Mouse (Mus musculus) C2C12 (cell line): ENCODE measurements around the gene Stpg1. TPM values are rescaled to one million over a fixed set of nuclear protein-coding genes. Genes with fewer than 3 reads are reported as not detected.

Experiments used
- H3K27me3 ChIP-seq: one replicate; pipeline ENCODE4 v1.6.1; 2011; ENCODE audit not compliant: control insufficient read depth, insufficient read depth, insufficient read length
- H3K36me3 ChIP-seq: one replicate; pipeline ENCODE4 v1.6.1; 2011; ENCODE audit not compliant: control insufficient read depth, insufficient read depth
- H3K4me3 ChIP-seq: one replicate; pipeline ENCODE4 v1.5.1; 2011; ENCODE audit warnings: mild to moderate bottlenecking, control low read depth; ENCODE audit not compliant: poor library complexity, insufficient read depth, severe bottlenecking
- H3K79me2 ChIP-seq: one replicate; pipeline ENCODE4 v1.6.1; 2011; ENCODE audit not compliant: control insufficient read depth, insufficient read depth
- H3K79me3 ChIP-seq: one replicate; pipeline ENCODE4 v1.6.1; 2011; ENCODE audit warnings: low read depth, control low read depth
- H3ac ChIP-seq: one replicate; pipeline ENCODE3; 2011; ENCODE audit warnings: low read depth; ENCODE audit not compliant: control insufficient read depth, insufficient read length
- CEBPB ChIP-seq: IDR thresholded peaks from one replicate; pipeline ENCODE4 v1.6.1; 2011; ENCODE audit warnings: low read depth, mild to moderate bottlenecking, control low read depth, moderate library complexity
- CTCF ChIP-seq: IDR thresholded peaks from one replicate; pipeline ENCODE4 v1.5.1; 2011; ENCODE audit not compliant: control insufficient read depth, insufficient read depth, insufficient read length
- FOSL1 ChIP-seq: IDR thresholded peaks from one replicate; pipeline ENCODE4 v1.8.0; 2011; ENCODE audit warnings: mild to moderate bottlenecking, low read length; ENCODE audit not compliant: poor library complexity, insufficient read depth, severe bottlenecking
- MAX ChIP-seq: IDR thresholded peaks from one replicate; pipeline ENCODE4 v1.6.1; 2011; ENCODE audit warnings: mild to moderate bottlenecking, control low read depth
- MYOD1 ChIP-seq: IDR thresholded peaks from one replicate; pipeline ENCODE4 v1.6.1; 2011; ENCODE audit warnings: low read depth; ENCODE audit not compliant: control insufficient read depth, insufficient read length
- MYOG ChIP-seq: IDR thresholded peaks from one replicate; pipeline ENCODE4 v1.6.1; 2011; ENCODE audit not compliant: control insufficient read depth, insufficient read length; ENCODE audit errors: extremely low read depth
- USF1 ChIP-seq: IDR thresholded peaks from one replicate; pipeline ENCODE4 v1.6.1; 2011; ENCODE audit warnings: low read depth, mild to moderate bottlenecking, control low read depth, moderate library complexity
- polyA plus RNA-seq: library from polyadenylated mRNA; unstranded; fragments of >200 nt; fragmentation: generic; extraction: Trizol; gene quantifications from one replicate; pipeline ENCODE4 v1.2.1, GENCODE M21; 2012; ENCODE audit warnings: missing spikeins

Gene Stpg1
- polyA plus RNA-seq, 1 experiment: 0.01 TPM

- H3K79me3 ChIP-seq: no peaks in the 10 kb centered on the region
- no peaks in the 10 kb centered on the region for H3K36me3 ChIP-seq
- no peaks in the 10 kb centered on the region for H3K79me2 ChIP-seq
- H3K27me3 ChIP-seq: no peaks in the 10 kb centered on the region
- TF ChIP-seq FOSL1: no peak
- TF ChIP-seq MYOD1: no peak
- no peak for TF ChIP-seq MAX
- TF ChIP-seq CEBPB: no peak
- TF ChIP-seq USF1: no peak
- TF ChIP-seq MYOG: no peak
- TF ChIP-seq CTCF: no peak
- H3K4me3 ChIP-seq: no peak overlapping the region
- no peak overlapping the region for H3ac ChIP-seq
Observed at GRCm38 (mm10) chr4:135547551-135547950, 53.0 kb downstream of the Stpg1 start.

- Histone ChIP-seq H3K27me3 (no peaks in the 10 kb centered on the region), H3K4me3 (no peak overlapping the region), H3K36me3 (no peaks in the 10 kb centered on the region), H3ac (no peak overlapping the region), H3K79me2 (no peaks in the 10 kb centered on the region), H3K79me3 (no peaks in the 10 kb centered on the region)
- TF ChIP-seq MAX: no peak
- no peak for TF ChIP-seq MYOD1
- TF ChIP-seq MYOG: no peak
- no peak for TF ChIP-seq USF1
- TF ChIP-seq CTCF: no peak
- TF ChIP-seq CEBPB: no peak
- no peak for TF ChIP-seq FOSL1
Observed at GRCm38 (mm10) chr4:135548108-135548507, 53.5 kb downstream of the Stpg1 start.

GRCm38 (mm10) chr4:135548521-135549077 lies 54.0 kb downstream of the Stpg1 start:
- no peak for TF ChIP-seq USF1
- TF ChIP-seq MYOG: no peak
- no peak for TF ChIP-seq MYOD1
- no peak for TF ChIP-seq CEBPB
- TF ChIP-seq MAX: no peak
- no peak for TF ChIP-seq FOSL1
- TF ChIP-seq CTCF: no peak
- no peaks in the 10 kb centered on the region for H3K79me3 ChIP-seq
- H3K36me3 ChIP-seq: no peaks in the 10 kb centered on the region
- no peaks in the 10 kb centered on the region for H3K79me2 ChIP-seq
- no peak overlapping the region for H3K4me3 ChIP-seq
- no peaks in the 10 kb centered on the region for H3K27me3 ChIP-seq
- no peak overlapping the region for H3ac ChIP-seq

DNA sequence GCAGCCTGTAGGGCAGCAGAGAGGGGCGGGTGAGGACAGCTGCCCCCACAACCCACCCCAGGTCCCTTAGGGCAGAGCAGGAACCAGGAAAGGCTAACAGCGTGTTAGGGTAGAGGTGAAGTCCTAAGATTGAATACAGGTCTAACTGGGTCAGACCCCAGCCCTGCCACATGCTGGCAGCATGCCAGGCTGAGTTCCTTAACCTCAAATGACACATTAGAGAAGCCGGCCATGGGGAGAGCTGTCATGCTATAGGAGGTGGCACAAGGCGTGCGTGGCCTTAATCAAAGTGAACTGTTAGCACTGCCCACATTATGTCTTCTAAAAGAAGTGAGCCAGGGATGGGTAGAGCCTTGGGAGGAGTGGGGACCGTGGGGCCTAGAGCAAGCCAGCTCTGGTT lies 54.7 kb downstream of the Stpg1 start:
- H3K79me2 ChIP-seq: no peaks in the 10 kb centered on the region
- H3K27me3 ChIP-seq: no peaks in the 10 kb centered on the region
- no peak overlapping the region for H3ac ChIP-seq
- no peaks in the 10 kb centered on the region for H3K79me3 ChIP-seq
- H3K4me3 ChIP-seq: no peak overlapping the region
- no peaks in the 10 kb centered on the region for H3K36me3 ChIP-seq
- TF ChIP-seq FOSL1: no peak
- TF ChIP-seq MYOG: no peak
- TF ChIP-seq MAX: no peak
- TF ChIP-seq MYOD1: no peak
- no peak for TF ChIP-seq USF1
- TF ChIP-seq CTCF: no peak
- no peak for TF ChIP-seq CEBPB

GRCm38 (mm10) chr4:135563794-135564193 lies 69.2 kb downstream of the Stpg1 start:
- H3ac ChIP-seq: no peak overlapping the region
- H3K4me3 ChIP-seq: no peak overlapping the region
- no peak for TF ChIP-seq CTCF
- TF ChIP-seq USF1: no peak
- TF ChIP-seq CEBPB: no peak
- no peak for TF ChIP-seq MAX
- TF ChIP-seq MYOG: no peak
- TF ChIP-seq FOSL1: no peak
- no peak for TF ChIP-seq MYOD1
- H3K27me3 ChIP-seq: no peaks in the 10 kb centered on the region
- no peaks in the 10 kb centered on the region for H3K36me3 ChIP-seq
- H3K79me3 ChIP-seq: no peaks in the 10 kb centered on the region
- no peaks in the 10 kb centered on the region for H3K79me2 ChIP-seq

- Histone ChIP-seq H3K79me3 (no peaks in the 10 kb centered on the region), H3K36me3 (no peaks in the 10 kb centered on the region), H3K79me2 (no peaks in the 10 kb centered on the region), H3ac (no peak overlapping the region), H3K4me3 (no peak overlapping the region), H3K27me3 (no peaks in the 10 kb centered on the region)
- no peak for TF ChIP-seq FOSL1
- TF ChIP-seq MYOD1: no peak
- no peak for TF ChIP-seq CTCF
- no peak for TF ChIP-seq MAX
- no peak for TF ChIP-seq CEBPB
- no peak for TF ChIP-seq MYOG
- no peak for TF ChIP-seq USF1
Observed at GRCm38 (mm10) chr4:135565400-135565799, 70.8 kb downstream of the Stpg1 start.
